Mouse (Mus musculus) heart, adult 2 months (tissue): ENCODE results near the gene Nxph3.

Source experiments
- CTCF ChIP-seq: fragments of 200-600 bp; IDR thresholded peaks from 2 replicates; pipeline ENCODE4 v1.8.1; 2022; ENCODE audit warnings: antibody characterized with exemption, mild to moderate bottlenecking, moderate library complexity
- EP300 ChIP-seq: fragments of 200-500 bp; IDR thresholded peaks from 2 replicates; pipeline ENCODE4 v1.6.1; 2011; ENCODE audit warnings: low read depth, low read length, control low read depth; ENCODE audit not compliant: insufficient read depth
- POLR2A ChIP-seq: fragments of 200-500 bp; IDR thresholded peaks from 2 replicates; pipeline ENCODE4 v1.6.1; 2011; ENCODE audit warnings: mild to moderate bottlenecking, low read depth, low read length, control low read depth; ENCODE audit not compliant: insufficient read depth

DNA sequence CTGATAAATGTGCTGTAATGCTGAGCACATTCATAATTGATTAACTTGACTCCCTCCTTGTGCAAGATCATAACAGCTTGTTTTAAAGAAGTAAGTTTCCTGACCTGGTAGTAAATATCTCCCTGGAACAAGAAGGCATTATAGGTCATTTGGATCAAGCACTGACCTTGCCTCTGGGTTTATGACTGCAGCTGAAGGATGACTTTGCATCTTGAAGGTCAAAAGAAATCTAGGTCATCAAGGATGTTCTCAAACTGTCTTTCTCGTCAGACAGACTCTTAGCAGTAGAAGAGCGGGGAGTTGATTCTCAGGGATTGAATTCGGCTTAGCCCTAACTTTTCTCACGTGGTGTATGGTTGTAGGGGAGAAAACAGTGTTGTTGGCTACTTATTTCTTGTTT is 33.7 kb downstream of the Nxph3 start:
- TF ChIP-seq POLR2A (no peak), EP300 (no peak), CTCF (no peak)
